Mouse (Mus musculus): ENCODE results near the gene Creb3l2. TPM values are rescaled to one million over a fixed set of nuclear protein-coding genes. Genes with fewer than 3 reads are reported as not detected.

The Creb3l2 gene
- polyA plus RNA-seq, 1 experiment, result 24.1 TPM

DNA sequence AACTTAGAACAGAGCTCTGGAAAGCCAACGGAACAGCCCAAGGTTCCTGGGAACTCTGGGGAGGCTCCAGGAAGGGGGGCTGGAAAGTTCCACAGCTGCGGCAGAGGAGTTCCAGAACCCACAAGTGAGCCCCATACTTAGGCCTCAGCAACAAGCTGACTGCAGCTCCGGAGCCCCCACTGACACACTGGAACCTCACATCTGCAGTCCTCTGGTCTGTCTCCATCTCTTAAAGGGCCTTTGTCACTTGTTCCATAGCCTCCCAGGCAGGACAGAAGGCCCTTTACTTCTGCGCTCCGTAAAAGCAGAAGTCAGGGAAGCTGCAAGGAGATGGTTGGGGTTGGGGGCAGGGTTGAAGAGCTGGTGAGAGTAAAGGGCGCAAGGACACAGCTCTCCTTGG, 23.0 kb downstream of the Creb3l2 start:
- H3K4me3 ChIP-seq (replicated peaks; ENCODE audit: extremely low read depth, low read depth, low read length), result no peak overlapping the region

DNA sequence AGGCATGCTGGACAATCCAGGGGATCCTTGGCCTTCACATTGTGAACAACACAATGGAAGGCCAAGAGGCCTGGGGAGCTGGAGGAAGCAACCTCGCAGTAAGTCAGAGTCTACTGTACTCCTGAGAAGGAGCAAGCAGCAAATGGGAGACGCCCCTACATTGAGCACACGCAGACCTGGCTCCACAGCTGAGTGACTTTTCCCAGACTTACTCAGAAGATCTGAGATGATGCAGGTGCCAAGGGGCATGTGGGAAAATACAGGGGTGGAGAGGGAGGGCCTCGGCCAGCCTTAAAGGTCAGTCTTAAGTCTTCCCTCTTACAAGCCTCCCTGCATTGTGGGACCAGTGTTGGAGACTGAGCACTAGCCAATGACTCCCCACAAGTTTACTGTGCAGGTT, 25.2 kb downstream of the Creb3l2 start:
- H3K4me1 ChIP-seq (ENCODE audit: control insufficient read depth, insufficient read depth, low read length), result peaks cover 23% of the 10 kb centered on the region
- no peak overlapping the region for H3K4me3 ChIP-seq (replicated peaks; ENCODE audit: extremely low read depth, low read depth, low read length)
- no peak for DNase-seq
- TF ChIP-seq CTCF (IDR thresholded peaks at IDR 0.05; ENCODE audit: insufficient read depth, low read length), result no peak
- no peak for TF ChIP-seq POLR2A (IDR thresholded peaks at IDR 0.05; ENCODE audit: borderline replicate concordance, extremely low read depth, low read depth, low read length)
- 78% methylated on average over 4 of the region's 4 CpGs for WGBS

More for the DNA sequence above, 23.0 kb downstream of the Creb3l2 start:
- TF ChIP-seq POLR2A (IDR thresholded peaks at IDR 0.05; ENCODE audit: borderline replicate concordance, extremely low read depth, low read depth, low read length) (no peak), CTCF (IDR thresholded peaks at IDR 0.05; ENCODE audit: insufficient read depth, low read length) (no peak)
- peaks cover 28% of the 10 kb centered on the region for H3K4me1 ChIP-seq (ENCODE audit: control insufficient read depth, insufficient read depth, low read length)
- DNase-seq, result no peak
- 44% methylated on average over 6 of the region's 6 CpGs for WGBS

DNA sequence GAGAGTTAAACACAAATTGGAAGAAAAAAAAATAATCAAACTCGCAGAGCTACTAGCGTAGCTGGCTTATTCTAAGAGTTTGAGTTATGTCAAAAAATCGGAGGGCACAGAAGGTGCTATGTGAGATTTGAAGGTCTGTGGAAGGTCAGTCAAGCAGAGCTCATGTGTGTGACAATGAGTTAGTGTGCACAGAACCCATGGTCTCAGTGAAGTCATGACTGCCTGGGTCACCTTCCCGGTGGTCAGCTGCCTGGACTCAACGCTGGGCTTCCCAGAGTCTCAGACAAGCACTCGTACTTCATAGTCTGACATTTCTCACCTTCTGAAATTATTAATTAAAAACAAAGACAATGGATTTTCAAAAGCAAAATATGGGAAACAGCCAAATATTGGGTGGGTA, 26.4 kb downstream of the Creb3l2 start:
- TF ChIP-seq POLR2A (IDR thresholded peaks at IDR 0.05; ENCODE audit: borderline replicate concordance, extremely low read depth, low read depth, low read length), result no peak
- TF ChIP-seq CTCF (IDR thresholded peaks at IDR 0.05; ENCODE audit: insufficient read depth, low read length), result no peak
- H3K4me3 ChIP-seq (replicated peaks; ENCODE audit: extremely low read depth, low read depth, low read length), result no peak overlapping the region
- DNase-seq, result no peak
- 61% methylated on average over 6 of the region's 6 CpGs for WGBS
- peaks cover 23% of the 10 kb centered on the region for H3K4me1 ChIP-seq (ENCODE audit: control insufficient read depth, insufficient read depth, low read length)

DNA sequence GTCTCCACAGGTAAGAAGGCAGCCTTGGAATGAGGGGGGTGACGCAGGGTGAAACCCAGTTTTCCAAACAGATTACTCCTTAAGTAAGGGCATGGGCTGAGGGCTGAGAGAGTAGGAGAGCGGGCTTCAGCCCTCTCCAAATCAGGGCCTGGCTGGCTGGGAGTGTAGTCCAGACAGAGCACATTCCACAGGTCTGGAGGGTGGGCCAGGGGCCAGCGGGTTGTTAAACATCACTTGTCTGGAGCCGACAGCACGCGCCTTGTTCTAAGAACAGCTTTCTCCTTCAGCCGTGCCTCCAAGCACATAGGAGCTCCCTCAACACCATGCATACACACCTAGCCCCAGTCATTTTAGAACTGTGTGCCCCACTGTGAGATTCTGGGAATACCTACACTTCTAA, 26.9 kb downstream of the Creb3l2 start:
- peak; percentile 62 for DNase-seq
- 48% methylated on average over 7 of the region's 7 CpGs for WGBS
- H3K4me1 ChIP-seq (ENCODE audit: control insufficient read depth, insufficient read depth, low read length), result peaks cover 21% of the 10 kb centered on the region
- H3K4me3 ChIP-seq (replicated peaks; ENCODE audit: extremely low read depth, low read depth, low read length), result no peak overlapping the region
- no peak for TF ChIP-seq POLR2A (IDR thresholded peaks at IDR 0.05; ENCODE audit: borderline replicate concordance, extremely low read depth, low read depth, low read length)
- TF ChIP-seq CTCF (IDR thresholded peaks at IDR 0.05; ENCODE audit: insufficient read depth, low read length), result no peak

DNA sequence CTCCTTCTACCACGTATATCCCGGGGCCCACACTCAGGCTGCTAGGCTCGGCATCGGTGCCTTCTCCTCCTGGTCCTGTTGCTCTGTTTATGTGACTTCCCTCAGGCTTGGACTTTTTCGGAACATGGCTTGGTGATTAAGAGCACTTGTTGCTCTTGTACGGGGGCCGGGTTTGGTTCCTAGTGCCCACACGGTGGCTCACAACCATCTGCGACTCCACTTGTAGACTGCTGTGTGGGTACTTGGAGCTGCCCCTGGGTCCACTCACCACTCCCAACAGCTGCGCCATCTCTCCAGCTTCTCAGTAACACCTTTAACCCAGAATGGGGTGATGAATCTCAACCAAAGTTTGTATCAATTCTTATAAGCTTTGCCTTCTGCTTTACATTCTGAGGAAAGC, 27.4 kb downstream of the Creb3l2 start:
- 73% methylated on average over 10 of the region's 10 CpGs for WGBS
- no peak for TF ChIP-seq CTCF (IDR thresholded peaks at IDR 0.05; ENCODE audit: insufficient read depth, low read length)
- no peak for TF ChIP-seq POLR2A (IDR thresholded peaks at IDR 0.05; ENCODE audit: borderline replicate concordance, extremely low read depth, low read depth, low read length)
- H3K4me3 ChIP-seq (replicated peaks; ENCODE audit: extremely low read depth, low read depth, low read length), result no peak overlapping the region
- H3K4me1 ChIP-seq (ENCODE audit: control insufficient read depth, insufficient read depth, low read length), result peaks cover 17% of the 10 kb centered on the region
- no peak for DNase-seq

DNA sequence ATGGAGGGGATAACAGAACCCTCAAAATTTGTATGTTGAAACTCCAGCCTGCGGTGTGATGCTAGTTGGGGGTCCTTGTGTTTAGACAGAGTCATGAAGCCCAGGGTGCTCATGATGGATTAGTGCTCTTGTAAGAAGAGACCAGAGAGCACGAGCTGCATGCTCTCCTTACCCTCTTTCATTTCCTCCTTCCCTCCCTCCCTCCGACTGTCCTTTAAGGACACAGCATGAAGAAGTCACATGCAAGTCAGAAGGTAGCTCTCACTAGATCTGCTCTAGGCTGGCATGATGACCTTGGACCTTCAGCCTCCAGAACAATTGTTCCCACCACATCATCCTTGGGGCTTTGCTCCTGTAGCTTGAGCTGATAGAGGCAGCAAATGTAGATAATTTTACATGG, 30.2 kb downstream of the Creb3l2 start:
- peaks cover 12% of the 10 kb centered on the region for H3K4me1 ChIP-seq (ENCODE audit: control insufficient read depth, insufficient read depth, low read length)
- H3K4me3 ChIP-seq (replicated peaks; ENCODE audit: extremely low read depth, low read depth, low read length), result no peak overlapping the region
- no peak for DNase-seq
- no peak for TF ChIP-seq CTCF (IDR thresholded peaks at IDR 0.05; ENCODE audit: insufficient read depth, low read length)
- TF ChIP-seq POLR2A (IDR thresholded peaks at IDR 0.05; ENCODE audit: borderline replicate concordance, extremely low read depth, low read depth, low read length), result no peak
- WGBS, result 70% methylated on average over 3 of the region's 3 CpGs

DNA sequence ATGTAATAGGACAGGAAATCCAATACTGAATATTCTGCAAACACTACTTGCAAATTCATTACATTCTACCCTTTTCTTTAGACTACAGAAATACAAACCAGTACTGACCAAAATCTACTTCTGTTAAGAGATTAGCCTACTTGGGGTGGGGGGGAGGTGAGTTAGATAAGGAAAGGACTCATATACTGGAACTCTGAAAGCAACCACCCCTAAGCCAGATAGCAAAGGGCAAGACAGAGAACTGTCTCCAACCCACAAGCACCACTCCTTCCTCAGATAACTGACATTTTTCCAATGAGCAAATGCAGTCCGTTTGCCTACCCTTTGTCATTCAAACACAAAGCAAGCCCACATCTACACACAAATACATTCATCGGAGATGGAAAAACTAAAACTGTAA, 32.1 kb downstream of the Creb3l2 start:
- Histone ChIP-seq H3K4me3 (replicated peaks; ENCODE audit: extremely low read depth, low read depth, low read length) (no peak overlapping the region), H3K4me1 (ENCODE audit: control insufficient read depth, insufficient read depth, low read length) (peaks cover 18% of the 10 kb centered on the region)
- 79% methylated on average over 2 of the region's 2 CpGs for WGBS
- TF ChIP-seq POLR2A (IDR thresholded peaks at IDR 0.05; ENCODE audit: borderline replicate concordance, extremely low read depth, low read depth, low read length) (no peak), CTCF (IDR thresholded peaks at IDR 0.05; ENCODE audit: insufficient read depth, low read length) (no peak)
- no peak for DNase-seq

DNA sequence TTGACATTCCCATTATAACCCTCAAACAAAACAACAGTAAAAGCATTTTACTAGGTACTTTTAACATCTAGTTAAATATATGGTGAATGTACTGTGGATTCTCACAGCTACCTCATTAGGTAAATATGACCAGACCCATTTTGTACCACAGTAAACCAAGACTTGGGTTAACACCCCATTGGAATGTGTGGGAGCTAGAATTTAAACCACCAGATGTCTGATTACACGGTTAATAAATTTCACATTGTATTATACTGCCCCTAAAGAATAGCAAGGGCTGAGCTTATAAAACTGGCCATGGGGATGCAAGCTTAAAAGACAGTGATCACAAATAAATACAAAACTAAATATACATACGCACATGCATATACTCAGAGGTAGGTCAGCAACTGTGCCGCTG, 34.1 kb downstream of the Creb3l2 start:
- DNase-seq, result no peak
- no peak for TF ChIP-seq POLR2A (IDR thresholded peaks at IDR 0.05; ENCODE audit: borderline replicate concordance, extremely low read depth, low read depth, low read length)
- TF ChIP-seq CTCF (IDR thresholded peaks at IDR 0.05; ENCODE audit: insufficient read depth, low read length), result no peak
- Histone ChIP-seq H3K4me3 (replicated peaks; ENCODE audit: extremely low read depth, low read depth, low read length) (no peak overlapping the region), H3K4me1 (ENCODE audit: control insufficient read depth, insufficient read depth, low read length) (peaks cover 14% of the 10 kb centered on the region)
- WGBS, result 93% methylated on average over 3 of the region's 3 CpGs

DNA sequence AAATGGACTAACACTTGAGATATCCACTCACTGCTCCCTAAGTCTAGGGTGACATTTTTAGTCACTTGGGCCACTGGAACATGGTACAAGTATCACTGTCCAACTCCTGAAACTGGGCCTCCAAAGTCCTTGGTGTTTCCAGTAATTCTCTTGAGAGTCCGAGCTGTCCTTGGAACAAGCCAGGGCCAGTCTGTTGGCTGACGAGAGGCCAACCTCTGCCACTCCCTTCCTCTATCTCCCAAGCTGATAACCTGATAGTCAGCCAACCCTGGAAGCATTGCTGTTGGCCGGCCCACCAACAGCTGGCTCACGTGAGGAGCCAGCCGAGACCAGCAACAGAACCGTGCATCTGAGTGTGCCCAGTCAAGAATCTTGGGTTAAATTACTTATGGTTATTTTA, 35.0 kb downstream of the Creb3l2 start:
- 42% methylated on average over 6 of the region's 6 CpGs for WGBS
- no peak for DNase-seq
- Histone ChIP-seq H3K4me3 (replicated peaks; ENCODE audit: extremely low read depth, low read depth, low read length) (no peak overlapping the region), H3K4me1 (ENCODE audit: control insufficient read depth, insufficient read depth, low read length) (peaks cover 15% of the 10 kb centered on the region)
- TF ChIP-seq CTCF (IDR thresholded peaks at IDR 0.05; ENCODE audit: insufficient read depth, low read length) (no peak), POLR2A (IDR thresholded peaks at IDR 0.05; ENCODE audit: borderline replicate concordance, extremely low read depth, low read depth, low read length) (no peak)

DNA sequence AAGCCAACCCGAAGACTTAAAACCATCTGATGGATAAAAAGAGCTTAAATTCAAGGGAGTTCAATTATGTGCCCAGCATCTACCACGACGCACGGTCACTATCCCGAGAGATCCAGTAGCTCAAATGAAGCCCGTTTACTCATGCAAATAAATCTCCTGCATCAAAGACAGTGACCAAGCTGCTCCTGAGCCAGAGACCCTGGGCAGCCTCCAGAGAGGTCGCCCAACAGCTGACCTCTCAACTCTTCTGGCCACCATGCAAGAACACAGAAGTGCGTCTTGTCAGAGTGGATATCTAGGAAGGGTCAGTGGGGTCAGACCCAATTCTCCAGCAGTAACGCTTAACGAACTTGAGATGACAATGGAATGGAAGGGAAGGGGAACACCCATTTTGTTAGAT, 35.9 kb downstream of the Creb3l2 start:
- no peak for DNase-seq
- H3K4me1 ChIP-seq (ENCODE audit: control insufficient read depth, insufficient read depth, low read length), result peaks cover 16% of the 10 kb centered on the region
- H3K4me3 ChIP-seq (replicated peaks; ENCODE audit: extremely low read depth, low read depth, low read length), result no peak overlapping the region
- WGBS, result 71% methylated on average over 10 of the region's 10 CpGs
- no peak for TF ChIP-seq CTCF (IDR thresholded peaks at IDR 0.05; ENCODE audit: insufficient read depth, low read length)

DNA sequence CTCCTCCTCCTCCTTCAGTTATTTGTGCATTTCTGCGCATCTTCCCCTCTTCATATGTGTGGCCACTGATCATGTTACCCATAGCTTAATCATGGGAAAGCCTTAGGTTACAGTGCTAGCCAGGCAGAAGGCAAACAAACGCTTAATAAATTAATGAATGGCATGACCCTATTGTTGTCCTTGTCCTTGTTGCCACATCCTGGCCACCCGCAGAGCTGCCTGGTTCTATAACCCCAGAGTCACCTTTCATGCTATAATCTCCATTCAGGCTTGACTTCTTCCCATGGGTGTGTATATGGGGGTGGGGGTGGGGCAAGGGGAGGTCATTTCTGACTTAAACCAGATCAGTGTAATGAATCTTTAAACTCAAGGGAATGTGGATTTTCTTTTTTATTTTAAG, 37.6 kb downstream of the Creb3l2 start:
- Histone ChIP-seq H3K4me1 (ENCODE audit: control insufficient read depth, insufficient read depth, low read length) (peaks cover 16% of the 10 kb centered on the region), H3K4me3 (replicated peaks; ENCODE audit: extremely low read depth, low read depth, low read length) (no peak overlapping the region)
- WGBS, result 60% methylated on average over 3 of the region's 3 CpGs
- TF ChIP-seq CTCF (IDR thresholded peaks at IDR 0.05; ENCODE audit: insufficient read depth, low read length), result no peak
- TF ChIP-seq POLR2A (IDR thresholded peaks at IDR 0.05; ENCODE audit: borderline replicate concordance, extremely low read depth, low read depth, low read length), result no peak
- no peak for DNase-seq
